Mouse (Mus musculus): ENCODE measurements around the gene Kalrn. TPM values are rescaled to one million over a fixed set of nuclear protein-coding genes. Genes with fewer than 3 reads are reported as not detected.

Gene Kalrn
- polyA plus RNA-seq, 1 experiment from 2014 or later = 12.7 TPM

DNA sequence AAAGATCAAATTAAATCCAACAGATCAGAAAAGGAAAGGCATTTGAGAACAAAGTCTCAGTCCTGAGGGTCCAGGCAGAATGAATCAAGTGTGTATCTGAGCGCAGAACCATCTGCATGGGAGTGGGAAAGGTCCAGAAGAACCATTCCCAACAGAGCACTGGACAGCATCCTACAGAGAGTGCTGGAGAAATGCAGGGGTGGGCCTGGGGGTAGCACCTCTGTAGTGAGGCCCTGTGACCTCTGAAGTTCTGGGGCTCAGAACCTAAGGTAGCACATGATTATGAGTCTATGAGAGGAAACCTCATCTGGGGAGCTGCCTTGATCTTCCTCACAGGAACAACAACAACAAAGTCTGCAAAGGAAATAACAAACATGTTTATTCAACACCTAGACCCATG, 20.6 kb downstream of the Kalrn start:
- Histone ChIP-seq H3K9ac (no peak overlapping the region), H3K9me3 (replicated peaks) (no peaks in the 10 kb centered on the region), H3K4me3 (replicated peaks) (no peak overlapping the region), H3K4me1 (replicated peaks) (0 out of 2 replicates have a peak, but pooled peaks cover 2% of the 10 kb centered on the region), H3K27me3 (no peaks in the 10 kb centered on the region), H3K36me3 (no peaks in the 10 kb centered on the region), H3K27ac (no peak overlapping the region), H3K4me2 (no peak overlapping the region)
- ATAC-seq (ENCODE audit: low read depth) (no peak), DNase-seq (no peak)
- 68% methylated on average over 1 of the region's 1 CpGs for WGBS (ENCODE audit: insufficient replicate concordance)

DNA sequence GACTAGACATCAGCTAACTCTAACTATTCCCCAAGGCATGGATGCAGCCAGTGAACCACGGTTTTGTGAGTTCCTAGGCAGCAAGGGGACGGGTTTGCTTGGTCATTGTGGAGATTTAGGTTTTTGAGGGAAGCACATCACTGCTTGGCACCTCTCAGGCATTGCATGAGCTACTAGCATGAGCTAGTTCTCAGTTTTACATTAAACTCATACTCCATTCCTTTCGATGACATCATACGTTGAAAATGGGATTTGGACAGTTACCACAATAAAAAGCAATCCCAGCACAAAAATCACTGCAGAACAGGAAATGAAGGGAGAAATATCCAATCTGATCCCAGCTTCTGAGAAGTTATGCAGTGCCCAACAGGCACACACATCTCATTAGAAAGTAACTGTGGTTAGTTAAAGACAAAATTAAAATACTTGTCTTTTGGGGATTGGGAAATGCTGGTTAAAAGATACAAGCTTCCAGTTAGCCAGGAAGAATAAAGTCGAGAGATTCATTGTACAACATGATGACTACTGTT, 23.8 kb downstream of the Kalrn start:
- Histone ChIP-seq H3K9ac (no peak overlapping the region), H3K27ac (no peak overlapping the region), H3K36me3 (no peaks in the 10 kb centered on the region), H3K9me3 (replicated peaks) (no peaks in the 10 kb centered on the region), H3K27me3 (0 out of 2 replicates have a peak, but pooled peaks cover 3% of the 10 kb centered on the region), H3K4me2 (no peak overlapping the region), H3K4me3 (replicated peaks) (no peak overlapping the region), H3K4me1 (replicated peaks) (no peaks in the 10 kb centered on the region)
- DNase-seq = no peak
- 49% methylated on average over 5 of the region's 5 CpGs for whole genome bisulfite sequencing (ENCODE audit: insufficient replicate concordance)
- ATAC-seq (ENCODE audit: low read depth) = no peak

- no peaks in the 10 kb centered on the region for H3K36me3 ChIP-seq
- H3K9me3 ChIP-seq (replicated peaks) = no peaks in the 10 kb centered on the region
- no peak overlapping the region for H3K4me2 ChIP-seq
- ATAC-seq (ENCODE audit: low read depth) = no peak
- no peaks in the 10 kb centered on the region for H3K4me1 ChIP-seq (replicated peaks)
- no peak for DNase-seq
- no peak overlapping the region for H3K4me3 ChIP-seq (replicated peaks)
- H3K9ac ChIP-seq = no peak overlapping the region
- H3K27me3 ChIP-seq = 0 out of 2 replicates have a peak, but pooled peaks cover 3% of the 10 kb centered on the region
- WGBS (ENCODE audit: insufficient replicate concordance) = 72% methylated on average over 6 of the region's 6 CpGs
- no peak overlapping the region for H3K27ac ChIP-seq
Measured at GRCm38 (mm10) chr16:34546805-34547509, 26.4 kb downstream of the Kalrn start.

DNA sequence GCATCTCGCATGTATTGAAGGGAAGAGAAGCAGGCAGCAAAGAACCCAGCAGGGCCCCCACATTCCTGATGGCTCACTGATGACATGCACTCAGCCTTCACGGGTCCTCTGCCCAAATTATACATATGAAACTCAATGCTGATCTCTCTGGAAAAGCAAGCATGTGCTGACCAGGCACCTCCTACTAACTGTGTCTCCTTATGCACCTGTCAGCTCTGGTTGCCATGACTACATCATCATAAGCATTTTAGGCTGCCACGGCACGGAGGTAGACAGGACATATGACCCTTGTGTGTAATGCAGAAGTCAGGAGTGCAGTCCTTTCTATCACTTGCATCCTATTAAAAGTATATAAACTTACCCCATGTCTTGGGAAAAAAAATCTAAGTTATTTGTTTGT, 29.6 kb downstream of the Kalrn start:
- no peak overlapping the region for H3K4me3 ChIP-seq (replicated peaks)
- H3K36me3 ChIP-seq = no peaks in the 10 kb centered on the region
- no peak for ATAC-seq (ENCODE audit: low read depth)
- no peak overlapping the region for H3K27ac ChIP-seq
- no peaks in the 10 kb centered on the region for H3K4me1 ChIP-seq (replicated peaks)
- no peak overlapping the region for H3K9ac ChIP-seq
- 57% methylated on average over 4 of the region's 4 CpGs for WGBS (ENCODE audit: insufficient replicate concordance)
- H3K4me2 ChIP-seq = no peak overlapping the region
- no peak for DNase-seq
- H3K27me3 ChIP-seq = 0 out of 2 replicates have a peak, but pooled peaks cover 3% of the 10 kb centered on the region
- H3K9me3 ChIP-seq (replicated peaks) = no peaks in the 10 kb centered on the region

DNA sequence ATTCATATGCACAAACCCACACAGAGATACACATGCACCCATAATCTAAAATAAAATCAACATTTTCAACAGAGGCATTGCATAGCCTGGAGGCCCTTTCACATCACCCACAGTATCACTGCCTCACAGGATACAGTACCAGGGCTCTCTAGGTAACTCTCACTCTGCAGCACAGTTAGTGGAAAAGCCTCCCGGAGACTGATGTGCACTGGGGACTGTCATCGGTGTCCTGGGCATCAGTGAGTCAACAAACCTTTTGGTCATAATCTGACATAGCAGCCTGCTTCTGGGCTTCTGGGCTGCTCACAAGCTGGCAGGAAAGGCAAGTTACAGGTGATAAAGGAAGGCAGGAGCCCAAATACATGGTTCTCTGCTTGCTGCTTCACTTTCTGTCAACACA, 31.0 kb downstream of the Kalrn start:
- H3K27me3 ChIP-seq = 0 out of 2 replicates have a peak, but pooled peaks cover 3% of the 10 kb centered on the region
- 94% methylated on average over 2 of the region's 2 CpGs for WGBS (ENCODE audit: insufficient replicate concordance)
- H3K4me3 ChIP-seq (replicated peaks) = no peak overlapping the region
- H3K9me3 ChIP-seq (replicated peaks) = no peaks in the 10 kb centered on the region
- no peak overlapping the region for H3K27ac ChIP-seq
- no peak overlapping the region for H3K4me2 ChIP-seq
- DNase-seq = no peak
- no peaks in the 10 kb centered on the region for H3K36me3 ChIP-seq
- no peak overlapping the region for H3K9ac ChIP-seq
- ATAC-seq (ENCODE audit: low read depth) = no peak
- no peaks in the 10 kb centered on the region for H3K4me1 ChIP-seq (replicated peaks)

GRCm38 (mm10) chr16:34538679-34539185, 34.6 kb downstream of the Kalrn start:
- Histone ChIP-seq H3K9ac (no peak overlapping the region), H3K4me2 (no peak overlapping the region), H3K27me3 (no peaks in the 10 kb centered on the region), H3K27ac (no peak overlapping the region), H3K4me3 (replicated peaks) (no peak overlapping the region), H3K4me1 (replicated peaks) (peaks cover 7% of the 10 kb centered on the region), H3K9me3 (replicated peaks) (no peaks in the 10 kb centered on the region), H3K36me3 (no peaks in the 10 kb centered on the region)
- 60% methylated on average over 5 of the region's 5 CpGs for WGBS (ENCODE audit: insufficient replicate concordance)
- DNase-seq (no peak), ATAC-seq (ENCODE audit: low read depth) (no peak)

DNA sequence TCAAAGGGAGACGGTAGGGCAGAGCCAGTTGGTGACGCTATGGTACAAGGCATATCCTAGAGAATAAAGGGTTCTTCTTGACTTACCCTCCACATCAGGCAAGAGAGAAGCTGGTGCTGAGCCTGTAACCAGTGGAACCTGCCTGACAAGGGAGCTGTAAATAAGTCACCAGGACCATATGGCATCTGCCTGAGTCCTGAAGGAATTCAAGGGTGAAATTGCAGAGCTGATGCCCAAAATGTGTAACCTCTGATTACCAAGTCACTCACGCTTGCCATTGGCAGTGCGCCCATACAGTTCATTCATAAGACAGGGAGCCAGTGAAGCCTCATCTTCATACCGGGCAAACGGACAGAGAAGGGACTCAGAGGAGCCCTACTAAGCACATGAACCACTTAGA, 37.0 kb downstream of the Kalrn start:
- 82% methylated on average over 6 of the region's 6 CpGs for WGBS (ENCODE audit: insufficient replicate concordance)

DNA sequence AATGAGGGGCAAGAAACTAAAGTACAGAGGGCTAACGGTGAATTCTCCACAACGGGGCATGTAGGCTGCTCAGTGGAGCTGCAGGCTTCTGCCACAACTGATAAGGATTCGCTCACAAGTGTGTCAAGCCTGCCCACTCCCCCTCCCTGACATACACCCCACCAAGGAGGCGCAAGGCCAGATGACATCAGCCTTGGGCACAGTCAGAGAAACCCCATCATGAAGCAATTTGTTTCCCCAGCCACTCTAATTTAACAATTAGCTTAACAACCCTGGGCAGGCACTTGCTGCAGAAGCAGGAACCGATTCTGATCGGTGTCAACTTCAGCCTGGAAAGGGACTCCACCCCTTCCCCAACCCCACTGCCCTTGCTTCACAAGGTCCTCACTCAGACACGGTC, 38.2 kb downstream of the Kalrn start:
- ATAC-seq (ENCODE audit: low read depth) (peak; percentile 85), DNase-seq (peak; percentile 23)
- Histone ChIP-seq H3K9me3 (replicated peaks) (no peaks in the 10 kb centered on the region), H3K9ac (no peak overlapping the region), H3K4me3 (replicated peaks) (no peak overlapping the region), H3K36me3 (no peaks in the 10 kb centered on the region), H3K27me3 (no peaks in the 10 kb centered on the region), H3K27ac (no peak overlapping the region), H3K4me1 (replicated peaks) (peaks cover 7% of the 10 kb centered on the region), H3K4me2 (no peak overlapping the region)
- WGBS (ENCODE audit: insufficient replicate concordance) = 6% methylated on average over 7 of the region's 7 CpGs

More for the DNA sequence above, 37.0 kb downstream of the Kalrn start:
- DNase-seq = no peak
- no peaks in the 10 kb centered on the region for H3K36me3 ChIP-seq
- no peak overlapping the region for H3K4me2 ChIP-seq
- no peak for ATAC-seq (ENCODE audit: low read depth)
- H3K4me1 ChIP-seq (replicated peaks) = peaks cover 7% of the 10 kb centered on the region
- H3K27ac ChIP-seq = no peak overlapping the region
- H3K9ac ChIP-seq = no peak overlapping the region
- no peaks in the 10 kb centered on the region for H3K9me3 ChIP-seq (replicated peaks)
- no peak overlapping the region for H3K4me3 ChIP-seq (replicated peaks)
- no peaks in the 10 kb centered on the region for H3K27me3 ChIP-seq

DNA sequence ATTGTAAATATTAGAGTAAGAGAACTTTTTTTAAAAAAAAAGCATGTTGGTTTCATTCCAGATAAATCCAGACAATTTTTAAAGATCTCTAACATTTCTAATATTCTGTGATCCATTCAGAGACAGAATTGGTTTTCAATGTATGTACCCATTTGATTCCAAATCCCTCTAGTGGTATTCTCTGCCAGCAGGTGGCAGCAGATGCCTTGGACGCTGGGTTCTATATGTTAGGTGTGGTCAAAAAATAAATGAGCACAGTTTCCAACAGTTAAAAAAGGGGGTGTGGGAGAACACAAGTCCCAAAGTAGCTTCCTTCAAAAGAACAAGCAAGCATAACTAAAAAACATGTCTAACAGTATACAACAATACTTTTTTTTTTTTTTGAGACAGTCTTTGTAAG, 41.8 kb downstream of the Kalrn start:
- Histone ChIP-seq H3K36me3 (no peaks in the 10 kb centered on the region), H3K9ac (no peak overlapping the region)
- peak; percentile 4 for DNase-seq

GRCm38 (mm10) chr16:34530029-34530428, 43.3 kb downstream of the Kalrn start:
- H3K27me3 ChIP-seq = no peaks in the 10 kb centered on the region
- no peak for ATAC-seq (ENCODE audit: low read depth)
- DNase-seq = no peak
- no peaks in the 10 kb centered on the region for H3K9me3 ChIP-seq (replicated peaks)
- peaks cover 9% of the 10 kb centered on the region for H3K4me1 ChIP-seq (replicated peaks)
- no peaks in the 10 kb centered on the region for H3K36me3 ChIP-seq
- WGBS (ENCODE audit: insufficient replicate concordance) = 69% methylated on average over 5 of the region's 5 CpGs
- no peak overlapping the region for H3K4me2 ChIP-seq
- H3K27ac ChIP-seq = no peak overlapping the region
- H3K4me3 ChIP-seq (replicated peaks) = no peak overlapping the region
- H3K9ac ChIP-seq = no peak overlapping the region

More for the DNA sequence above, 41.8 kb downstream of the Kalrn start:
- 0% methylated on average over 1 of the region's 1 CpGs for WGBS (ENCODE audit: insufficient replicate concordance)
- ATAC-seq (ENCODE audit: low read depth) = no peak
- no peaks in the 10 kb centered on the region for H3K9me3 ChIP-seq (replicated peaks)
- no peak overlapping the region for H3K27ac ChIP-seq
- no peaks in the 10 kb centered on the region for H3K27me3 ChIP-seq
- H3K4me3 ChIP-seq (replicated peaks) = no peak overlapping the region
- peaks cover 13% of the 10 kb centered on the region for H3K4me1 ChIP-seq (replicated peaks)
- H3K4me2 ChIP-seq = no peak overlapping the region

DNA sequence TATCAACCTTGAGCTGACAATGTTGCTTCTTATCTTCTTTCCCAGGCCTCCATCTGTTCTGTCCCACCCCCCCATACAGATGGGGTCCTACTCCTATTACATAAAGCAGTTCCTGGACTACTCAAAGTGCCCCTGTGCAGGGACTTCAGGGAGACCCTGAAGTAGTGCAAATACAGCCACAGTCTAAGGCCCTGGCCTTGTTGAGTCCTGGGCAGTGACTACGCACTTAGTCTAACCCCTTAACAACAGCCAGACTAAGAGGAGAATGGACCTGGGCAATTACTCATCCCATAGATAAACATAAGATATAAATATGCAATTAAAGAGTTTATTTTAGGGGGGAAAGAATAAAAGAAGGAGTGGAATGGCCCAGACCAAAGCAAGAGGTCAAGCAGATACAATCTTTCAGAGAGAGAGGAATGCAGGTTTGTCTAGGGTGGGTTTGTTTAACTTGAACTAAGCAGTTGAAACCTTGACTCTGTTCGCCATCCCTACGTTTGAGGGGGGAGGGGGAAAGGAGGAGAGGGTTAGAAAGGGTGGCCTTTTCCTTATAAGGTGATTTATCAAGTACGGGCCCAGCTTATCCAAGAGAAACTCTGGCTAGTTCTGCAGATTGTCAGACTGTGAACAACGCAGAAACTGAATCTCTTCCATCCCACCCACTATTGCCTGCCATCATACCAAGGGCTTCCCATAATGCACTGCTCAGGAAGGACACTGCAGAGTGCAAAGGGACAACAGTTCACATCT, 44.9 kb downstream of the Kalrn start:
- H3K27ac ChIP-seq = no peak overlapping the region
- H3K4me1 ChIP-seq (replicated peaks) = peaks cover 7% of the 10 kb centered on the region; the same call in 1 of the 2 replicates
- ATAC-seq (ENCODE audit: low read depth) (no peak), DNase-seq (no peak)
- no peaks in the 10 kb centered on the region for H3K36me3 ChIP-seq
- no peak overlapping the region for H3K4me2 ChIP-seq
- H3K27me3 ChIP-seq = no peaks in the 10 kb centered on the region
- H3K9me3 ChIP-seq (replicated peaks) = no peaks in the 10 kb centered on the region
- H3K4me3 ChIP-seq (replicated peaks) = no peak overlapping the region
- WGBS (ENCODE audit: insufficient replicate concordance) = 65% methylated on average over 5 of the region's 5 CpGs
- no peak overlapping the region for H3K9ac ChIP-seq

Data from liver, embryonic 13.5 days (tissue).